Comparison of ENCODE assay signal across 9 mouse cellular contexts in the genomic region with DNA sequence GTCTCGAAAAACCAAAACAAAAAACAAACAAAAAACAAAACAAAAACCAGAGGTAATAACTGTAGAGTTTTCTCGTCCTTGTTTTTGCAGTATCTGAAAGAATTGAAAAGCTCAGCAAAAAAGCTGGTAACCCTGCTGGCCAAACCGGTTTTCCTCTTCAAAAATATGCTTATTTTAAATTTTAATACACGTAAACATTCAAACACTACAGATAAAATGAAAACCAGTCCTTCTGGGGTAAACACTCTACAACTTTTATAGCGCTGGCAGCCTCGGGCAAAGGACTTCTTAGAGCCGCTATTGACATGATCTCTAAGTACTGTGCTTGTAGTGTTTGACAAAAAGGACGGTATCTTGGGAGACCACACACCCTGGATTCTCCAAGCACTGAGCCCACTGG. TPM values are rescaled to one million over a fixed set of nuclear protein-coding genes. Genes with fewer than 3 reads are reported as not detected.
DNase-seq lines count a peak whose midpoint lies in the region; ATAC-seq lines count a peak whose summit lies in the region.
"Had no signal": no experiment of that assay in that cellular context is flagged by ENCODE, and none has a peak within 500 bp of the region (broad histone marks: within the 10 kb centered on the region; RNA-seq: fewer than 3 reads in every experiment).

No protein-coding gene starts in this region.

- H3K9ac ChIP-seq in heart, embryonic 16.5 days (ENCODE audit: low read length), result peak overlapping the region; percentile 100; the same call in 1 of the 2 replicates
- H3K9ac ChIP-seq in hindbrain, embryonic 15.5 days, result peak overlapping the region; percentile 99; the same call in 1 of the 2 replicates
- H3K9ac ChIP-seq in midbrain, embryonic 13.5 days (replicated peaks), result no peak overlapping the region; the same call in 1 of the 2 replicates

- 81% methylated on average over 8 of the region's 8 CpGs for WGBS in heart, embryonic 16.5 days
- 86% methylated on average over 8 of the region's 8 CpGs for WGBS in hindbrain, embryonic 15.5 days
- 91% methylated on average over 8 of the region's 8 CpGs for WGBS in midbrain, embryonic 13.5 days

- peak overlapping the region; percentile 100 for H3K27ac ChIP-seq in heart, embryonic 16.5 days (ENCODE audit: low read length)
- H3K27ac ChIP-seq in hindbrain, embryonic 15.5 days (replicated peaks), result peak overlapping the region; percentile 98
- peak overlapping the region; percentile 99; the same call in 1 of the 2 replicates for H3K27ac ChIP-seq in midbrain, embryonic 13.5 days

- H3K4me2 ChIP-seq in heart, embryonic 16.5 days (ENCODE audit: low read depth, low read length), result peak overlapping the region; percentile 93
- peak overlapping the region; percentile 81 for H3K4me2 ChIP-seq in hindbrain, embryonic 15.5 days
- H3K4me2 ChIP-seq in midbrain, embryonic 13.5 days (replicated peaks), result peak overlapping the region; percentile 62

- no peaks in the 10 kb centered on the region for H3K9me3 ChIP-seq in heart, embryonic 16.5 days (replicated peaks; ENCODE audit: control insufficient read depth, low read length)
- H3K9me3 ChIP-seq in hindbrain, embryonic 15.5 days, result no peaks in the 10 kb centered on the region
- H3K9me3 ChIP-seq in midbrain, embryonic 13.5 days, result no peaks in the 10 kb centered on the region

- ATAC-seq in heart, embryonic 16.5 days (replicated peaks; ENCODE audit: extremely low read depth, insufficient read depth, low FRiP score), result no peak
- no peak for ATAC-seq in hindbrain, embryonic 15.5 days (ENCODE audit: low FRiP score, low read depth)
- ATAC-seq in midbrain, embryonic 13.5 days, result no peak

- no peaks in the 10 kb centered on the region for H3K36me3 ChIP-seq in heart, embryonic 16.5 days (ENCODE audit: control insufficient read depth, insufficient read depth)
- 0 out of 2 replicates have a peak, but pooled peaks cover 3% of the 10 kb centered on the region for H3K36me3 ChIP-seq in hindbrain, embryonic 15.5 days
- 0 out of 2 replicates have a peak, but pooled peaks cover 6% of the 10 kb centered on the region for H3K36me3 ChIP-seq in midbrain, embryonic 13.5 days

- no peak for DNase-seq in heart, adult 11 months
- peak; percentile 2 for DNase-seq in NIH3T3 (ENCODE audit: low read depth)
- no peak for DNase-seq in layer of hippocampus, adult 9-10 months (ENCODE audit: low spot score)
- DNase-seq in cerebellum, adult 11 months, result no peak
- DNase-seq in left cerebral cortex, postnatal 14 days (ENCODE audit: low spot score in 2 of 2), result no peak

- H3K27me3 ChIP-seq in heart, embryonic 16.5 days (ENCODE audit: control insufficient read depth, insufficient read depth, low read length), result no peaks in the 10 kb centered on the region
- H3K27me3 ChIP-seq in hindbrain, embryonic 15.5 days, result no peaks in the 10 kb centered on the region
- no peaks in the 10 kb centered on the region for H3K27me3 ChIP-seq in midbrain, embryonic 13.5 days
- H3K27me3 ChIP-seq: Patski had no signal

- intact Hi-C loops in left cerebral cortex, postnatal 14 days (cut with DNase I), result loop anchor here (10.0 kb wide), 1 partner anchor 623 kb away; the partner anchor contains the start of gene Ints14

- peaks cover 16% of the 10 kb centered on the region for H3K4me1 ChIP-seq in heart, embryonic 16.5 days (ENCODE audit: control insufficient read depth, insufficient read depth, low read length)
- peaks cover 18% of the 10 kb centered on the region for H3K4me1 ChIP-seq in hindbrain, embryonic 15.5 days (replicated peaks)
- peaks cover 18% of the 10 kb centered on the region for H3K4me1 ChIP-seq in midbrain, embryonic 13.5 days (replicated peaks)

- peak overlapping the region; percentile 81 for H3K4me3 ChIP-seq in heart, embryonic 16.5 days (ENCODE audit: low read length)
- peak overlapping the region; percentile 57; the same call in 1 of the 2 replicates for H3K4me3 ChIP-seq in hindbrain, embryonic 15.5 days
- no peak overlapping the region for H3K4me3 ChIP-seq in midbrain, embryonic 13.5 days (replicated peaks)

RNA-seq across cellular contexts. Expression of gene Dis3l, which starts 0.6 kb away (rescaled TPM):
- 19.6 and 21.2 TPM in 2 replicates for polyA plus RNA-seq in heart, embryonic 16.5 days (2015; fragmentation: Nextera tagmentation; extraction: Ambion mirVana)
- 20.9 and 24.2 TPM in 2 replicates for polyA plus RNA-seq in hindbrain, embryonic 15.5 days (2015; fragmentation: Nextera tagmentation; extraction: Ambion mirVana)
- polyA plus RNA-seq in midbrain, embryonic 13.5 days (2015; fragmentation: Nextera tagmentation; extraction: Ambion mirVana), result 21.6 and 22.5 TPM in 2 replicates
- 10 to 100 TPM; 22.9 to 28.2 TPM for total RNA-seq in left cerebral cortex, postnatal 14 days (2021)

RNA-seq across cellular contexts. Expression of gene Megf11, which starts 43.8 kb away (rescaled TPM):
- polyA plus RNA-seq in heart, embryonic 16.5 days (2015; fragmentation: Nextera tagmentation; extraction: Ambion mirVana), result 0.58 and 0.59 TPM in 2 replicates
- polyA plus RNA-seq in hindbrain, embryonic 15.5 days (2015; fragmentation: Nextera tagmentation; extraction: Ambion mirVana), result 15.5 and 16.3 TPM in 2 replicates
- polyA plus RNA-seq in midbrain, embryonic 13.5 days (2015; fragmentation: Nextera tagmentation; extraction: Ambion mirVana), result 9.4 and 10.2 TPM in 2 replicates
- total RNA-seq in left cerebral cortex, postnatal 14 days (2021), result 10 to 100 TPM; 13.6 to 14.5 TPM
